Mouse (Mus musculus) brain, embryonic 14.5 days (tissue): ENCODE results near the gene Pde4d.

Experiments
- CTCF ChIP-seq: fragments of 200-500 bp; IDR thresholded peaks from 2 replicates; pipeline ENCODE4 v1.5.1; 2012; ENCODE audit warnings: inconsistent platforms, mild to moderate bottlenecking, moderate library complexity, borderline replicate concordance; ENCODE audit not compliant: insufficient read depth, insufficient read length; ENCODE audit errors: extremely low read depth
- POLR2A ChIP-seq: fragments of 200-500 bp; IDR thresholded peaks from 2 replicates; pipeline ENCODE4 v1.6.1; 2012; ENCODE audit warnings: mild to moderate bottlenecking, inconsistent platforms, borderline replicate concordance; ENCODE audit not compliant: poor library complexity, insufficient read depth, insufficient read length, severe bottlenecking; ENCODE audit errors: extremely low read depth

GRCm38 (mm10) chr13:109924771-109925170 is 1475.0 kb downstream of the Pde4d start:
- no peak for TF ChIP-seq CTCF
- no peak for TF ChIP-seq POLR2A
